Mouse (Mus musculus): ENCODE results near the gene Plekhg5. TPM values are rescaled to one million over a fixed set of nuclear protein-coding genes. Genes with fewer than 3 reads are reported as not detected.

The Plekhg5 gene
- polyA plus RNA-seq, 1 experiment, result 11.8 TPM

DNA sequence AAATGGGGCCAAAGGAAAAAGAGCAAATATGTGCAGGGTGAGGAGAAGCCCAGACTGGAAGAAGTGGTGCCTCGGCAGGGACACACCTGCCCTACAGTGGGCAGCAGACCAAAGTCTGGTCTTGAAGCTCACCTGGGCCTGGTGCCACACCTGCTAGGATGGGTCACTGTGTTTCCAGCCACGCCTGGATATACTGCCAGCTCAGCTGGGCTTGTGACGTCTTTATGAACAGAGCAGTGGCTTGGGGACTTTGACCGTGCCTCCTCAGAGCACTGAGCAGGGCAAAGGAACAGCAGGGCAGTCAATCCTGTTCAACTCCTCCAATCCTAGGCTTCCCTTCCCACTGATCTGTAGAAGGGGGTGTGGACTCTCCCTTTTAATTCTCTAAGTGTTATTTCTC lies 88.5 kb downstream of the Plekhg5 start:
- no peak overlapping the region for H3K27ac ChIP-seq (ENCODE audit: insufficient read depth, low read length)
- peaks cover 3% of the 10 kb centered on the region; the same call in 1 of the 2 replicates for H3K27me3 ChIP-seq (ENCODE audit: control insufficient read depth, insufficient read depth, low read length)
- no peak overlapping the region for H3K4me3 ChIP-seq (replicated peaks; ENCODE audit: insufficient read depth, low read depth, low read length)
- DNase-seq, result no peak
- WGBS, result 51% methylated on average over 4 of the region's 4 CpGs
- TF ChIP-seq CTCF (IDR thresholded peaks at IDR 0.05; ENCODE audit: borderline replicate concordance, insufficient read depth, low read depth, low read length) (no peak), POLR2A (IDR thresholded peaks at IDR 0.05; ENCODE audit: borderline replicate concordance, insufficient read depth, low read length) (no peak)
- no peaks in the 10 kb centered on the region for H3K4me1 ChIP-seq (ENCODE audit: control insufficient read depth, insufficient read depth, low read length)

DNA sequence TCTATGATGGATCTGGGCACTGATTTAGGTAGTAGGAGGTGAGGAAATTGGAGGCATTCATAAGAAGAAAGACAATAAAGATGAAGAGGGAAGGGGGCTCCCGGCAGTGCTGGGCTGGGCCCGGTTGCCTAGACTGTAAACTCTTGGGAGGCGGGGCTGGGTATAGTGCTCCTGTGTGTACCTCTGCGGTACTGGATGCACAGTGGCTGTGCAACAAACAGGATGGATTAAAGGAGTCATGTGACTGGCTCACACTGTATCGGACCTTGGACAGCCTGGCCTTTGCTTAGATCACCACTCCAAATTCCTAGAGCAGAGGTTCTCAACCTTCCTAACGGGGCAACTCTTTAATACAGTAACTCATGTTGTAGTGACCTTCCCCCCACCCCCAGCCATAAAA lies 89.3 kb downstream of the Plekhg5 start:
- H3K27me3 ChIP-seq (ENCODE audit: control insufficient read depth, insufficient read depth, low read length), result peaks cover 3% of the 10 kb centered on the region; the same call in 1 of the 2 replicates
- H3K4me1 ChIP-seq (ENCODE audit: control insufficient read depth, insufficient read depth, low read length), result no peaks in the 10 kb centered on the region
- no peak for TF ChIP-seq CTCF (IDR thresholded peaks at IDR 0.05; ENCODE audit: borderline replicate concordance, insufficient read depth, low read depth, low read length)
- TF ChIP-seq POLR2A (IDR thresholded peaks at IDR 0.05; ENCODE audit: borderline replicate concordance, insufficient read depth, low read length), result no peak
- no peak overlapping the region for H3K4me3 ChIP-seq (replicated peaks; ENCODE audit: insufficient read depth, low read depth, low read length)
- whole genome bisulfite sequencing, result 80% methylated on average over 6 of the region's 6 CpGs
- DNase-seq, result no peak
- no peak overlapping the region for H3K27ac ChIP-seq (ENCODE audit: insufficient read depth, low read length)

DNA sequence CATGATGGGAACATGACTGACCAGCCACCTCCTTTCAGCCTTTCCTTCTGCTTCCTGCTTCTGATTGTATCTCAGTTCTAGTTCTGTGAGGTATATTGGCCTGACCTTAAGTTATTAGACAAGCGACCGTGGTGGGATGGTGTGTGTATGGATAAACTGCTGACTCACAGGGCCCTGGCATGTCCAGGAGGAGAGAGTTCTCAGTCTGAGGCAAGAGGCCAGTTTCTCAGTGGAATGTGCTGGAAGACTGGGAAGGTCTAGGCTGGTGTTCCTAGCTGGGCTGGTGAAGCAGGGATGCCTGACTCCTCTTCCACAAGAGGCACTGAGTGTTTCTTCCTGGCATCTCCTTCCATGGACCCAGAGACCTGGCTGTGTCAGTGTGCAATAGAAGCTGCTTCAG lies 90.5 kb downstream of the Plekhg5 start:
- H3K27me3 ChIP-seq (ENCODE audit: control insufficient read depth, insufficient read depth, low read length), result peaks cover 3% of the 10 kb centered on the region; the same call in 1 of the 2 replicates
- 93% methylated on average over 2 of the region's 2 CpGs for WGBS

More for the DNA sequence above, 90.5 kb downstream of the Plekhg5 start:
- no peaks in the 10 kb centered on the region for H3K4me1 ChIP-seq (ENCODE audit: control insufficient read depth, insufficient read depth, low read length)
- no peak overlapping the region for H3K4me3 ChIP-seq (replicated peaks; ENCODE audit: insufficient read depth, low read depth, low read length)
- TF ChIP-seq CTCF (IDR thresholded peaks at IDR 0.05; ENCODE audit: borderline replicate concordance, insufficient read depth, low read depth, low read length) (no peak), POLR2A (IDR thresholded peaks at IDR 0.05; ENCODE audit: borderline replicate concordance, insufficient read depth, low read length) (no peak)
- H3K27ac ChIP-seq (ENCODE audit: insufficient read depth, low read length), result no peak overlapping the region
- DNase-seq, result no peak

Other genes with a start within 250 kb of the Plekhg5 start
- 155 and 168 TPM in 2 replicates for gene Camta1, start 210.6 kb upstream of the Plekhg5 start, polyA plus RNA-seq (2012; rRNA removed)
- gene Dnajc11, start 138.8 kb upstream of the Plekhg5 start, polyA plus RNA-seq (2012; rRNA removed), result 73.2 and 77.0 TPM in 2 replicates
- gene Thap3, start 83.5 kb upstream of the Plekhg5 start, polyA plus RNA-seq (2012; rRNA removed), result 42.7 and 43.3 TPM in 2 replicates
- 7.3 and 8.3 TPM in 2 replicates for gene Phf13, start 76.2 kb upstream of the Plekhg5 start, polyA plus RNA-seq (2012; rRNA removed)
- gene Klhl21, start 63.7 kb upstream of the Plekhg5 start, polyA plus RNA-seq (2012; rRNA removed), result 14.5 and 14.7 TPM in 2 replicates
- 20.1 and 24.3 TPM in 2 replicates for gene Zbtb48, start 44.8 kb upstream of the Plekhg5 start, polyA plus RNA-seq (2012; rRNA removed)
- gene Tas1r1, start 33.9 kb upstream of the Plekhg5 start, polyA plus RNA-seq (2012; rRNA removed), result 0.10 and 0.27 TPM in 2 replicates
- gene Nol9, start 33.2 kb upstream of the Plekhg5 start, polyA plus RNA-seq (2012; rRNA removed), result 15.1 and 16.5 TPM in 2 replicates
- 1.2 and 1.4 TPM in 2 replicates for gene Tnfrsf25, start 43.4 kb downstream of the Plekhg5 start, polyA plus RNA-seq (2012; rRNA removed)
- gene Espn, start 79.9 kb downstream of the Plekhg5 start, polyA plus RNA-seq (2012; rRNA removed), result 7.1 and 8.3 TPM in 2 replicates
- gene Hes2, start 86.4 kb downstream of the Plekhg5 start, polyA plus RNA-seq (2012; rRNA removed), result not detected in 2 replicates
- 508 and 523 TPM in 2 replicates for gene Acot7, start 105.6 kb downstream of the Plekhg5 start, polyA plus RNA-seq (2012; rRNA removed)
- 29.9 and 31.4 TPM in 2 replicates for gene Gpr153, start 201.7 kb downstream of the Plekhg5 start, polyA plus RNA-seq (2012; rRNA removed)
- 55.1 and 62.7 TPM in 2 replicates for gene Hes3, start 219.2 kb downstream of the Plekhg5 start, polyA plus RNA-seq (2012; rRNA removed)
- gene Icmt, start 224.7 kb downstream of the Plekhg5 start, polyA plus RNA-seq (2012; rRNA removed), result 160 and 188 TPM in 2 replicates
- 7.2 and 11.8 TPM in 2 replicates for gene Rnf207, start 246.5 kb downstream of the Plekhg5 start, polyA plus RNA-seq (2012; rRNA removed)

Measured in cerebellum, adult 2 months (tissue).